Mouse (Mus musculus) small intestine, adult 2 months (tissue): ENCODE results near the gene Amer3.

Experiments
- CTCF ChIP-seq: fragments of 200-500 bp; IDR thresholded peaks from 2 replicates; pipeline ENCODE4 v1.5.1; 2012; ENCODE audit warnings: low read depth, mild to moderate bottlenecking, control low read depth, inconsistent platforms, low read length, moderate library complexity, mixed read lengths; ENCODE audit not compliant: insufficient replicate concordance, insufficient read length; ENCODE audit errors: extremely low read depth
- POLR2A ChIP-seq: fragments of 200-500 bp; IDR thresholded peaks from 2 replicates; pipeline ENCODE4 v1.6.1; 2012; ENCODE audit warnings: low read depth, mild to moderate bottlenecking, control low read depth, inconsistent platforms, low read length, moderate library complexity

- TF ChIP-seq CTCF (no peak), POLR2A (no peak)
Measured at GRCm38 (mm10) chr1:34568120-34568519, 11.3 kb upstream of the Amer3 start.
